Mouse (Mus musculus) ES-E14 (cell line): ENCODE measurements around the gene Nhlrc2.

Source experiments
- CHD2 ChIP-seq: IDR thresholded peaks from 2 replicates; pipeline ENCODE4 v1.6.1; 2014; ENCODE audit warnings: mild to moderate bottlenecking, low read depth, low read length, inconsistent platforms
- MAFK ChIP-seq: IDR thresholded peaks from 2 replicates; pipeline ENCODE4 v1.6.1; 2014; ENCODE audit warnings: mild to moderate bottlenecking, low read depth, low read length, inconsistent platforms; ENCODE audit not compliant: insufficient read depth
- ZC3H11A ChIP-seq: IDR thresholded peaks from 2 replicates; pipeline ENCODE4 v1.6.1; 2012; ENCODE audit warnings: low read depth, mild to moderate bottlenecking, inconsistent platforms, low read length, borderline replicate concordance
- ZNF384 ChIP-seq: IDR thresholded peaks from 2 replicates; pipeline ENCODE4 v1.6.1; 2012; ENCODE audit warnings: low read depth, low read length, inconsistent platforms

GRCm38 (mm10) chr19:56544681-56545388, 3.2 kb upstream of the Nhlrc2 start:
- TF ChIP-seq ZNF384 (no peak), MAFK (no peak), CHD2 (no peak), ZC3H11A (no peak)
